Mouse (Mus musculus): ENCODE results near the gene Sbf1. TPM values are rescaled to one million over a fixed set of nuclear protein-coding genes. Genes with fewer than 3 reads are reported as not detected.

Sbf1 gene
- polyA plus RNA-seq, 1 experiment from 2014 or later = 30.0 TPM

DNA sequence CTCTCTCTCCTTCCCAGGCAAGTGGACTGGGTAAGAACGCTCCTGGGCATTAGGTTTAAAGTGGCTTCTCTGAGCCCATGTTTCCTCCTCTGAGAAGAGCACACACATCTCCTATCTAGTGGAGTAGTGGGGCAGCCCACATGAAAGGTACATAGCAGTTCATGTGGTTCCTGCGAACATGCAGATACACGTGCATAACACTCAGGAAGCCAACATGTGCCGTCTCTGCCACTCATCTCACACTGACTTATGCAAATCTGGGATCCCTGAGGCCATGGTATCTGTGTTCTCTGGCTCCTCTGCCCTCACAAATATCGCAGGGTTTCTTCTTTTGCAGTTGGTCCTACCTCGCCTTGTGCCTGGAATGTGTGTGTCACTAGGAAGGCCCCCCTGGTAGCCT lies 32.6 kb downstream of the Sbf1 start:
- WGBS = 85% methylated on average over 6 of the region's 6 CpGs
- Histone ChIP-seq H3K4me2 (ENCODE audit: low read length) (no peak overlapping the region), H3K9ac (ENCODE audit: low read depth, low read length) (no peak overlapping the region), H3K4me1 (replicated peaks; ENCODE audit: insufficient read depth, low read length) (no peaks in the 10 kb centered on the region), H3K36me3 (ENCODE audit: insufficient read depth, low read length) (peaks cover 49% of the 10 kb centered on the region), H3K9me3 (replicated peaks; ENCODE audit: low read length) (no peaks in the 10 kb centered on the region), H3K27me3 (ENCODE audit: insufficient read depth, low read length) (no peaks in the 10 kb centered on the region), H3K4me3 (replicated peaks; ENCODE audit: low read depth, low read length) (no peak overlapping the region), H3K27ac (no peak overlapping the region)
- no peak for TF ChIP-seq CTCF (IDR thresholded peaks at IDR 0.05; ENCODE audit: low read depth)
- DNase-seq (ENCODE audit: low spot score) (no peak), ATAC-seq (replicated peaks; ENCODE audit: low FRiP score, low read depth) (no peak)

DNA sequence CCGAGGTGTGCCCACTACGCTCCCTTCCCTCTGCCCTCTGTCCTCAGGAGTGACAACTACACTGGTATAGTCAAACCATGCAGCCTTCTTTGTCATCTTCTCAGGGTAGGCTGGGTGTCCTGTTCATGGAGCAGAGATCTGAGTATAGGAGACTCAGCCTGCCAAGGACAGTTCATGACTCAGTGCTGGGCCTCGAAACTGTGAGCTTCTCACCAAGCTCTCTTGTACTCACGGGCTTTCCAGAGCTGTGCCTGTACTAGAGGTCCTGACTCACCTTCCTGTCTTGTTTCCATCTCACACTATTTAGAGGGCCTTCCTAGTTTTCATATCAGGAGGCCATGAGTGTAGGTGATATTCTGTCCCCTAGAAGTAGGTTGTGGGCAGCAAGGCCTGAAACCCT lies 37.7 kb downstream of the Sbf1 start:
- 89% methylated on average over 4 of the region's 4 CpGs for WGBS
- Histone ChIP-seq H3K9me3 (replicated peaks; ENCODE audit: low read length) (no peaks in the 10 kb centered on the region), H3K4me3 (replicated peaks; ENCODE audit: low read depth, low read length) (no peak overlapping the region), H3K9ac (ENCODE audit: low read depth, low read length) (no peak overlapping the region), H3K27me3 (ENCODE audit: insufficient read depth, low read length) (no peaks in the 10 kb centered on the region), H3K27ac (no peak overlapping the region), H3K36me3 (ENCODE audit: insufficient read depth, low read length) (peaks cover 48% of the 10 kb centered on the region), H3K4me1 (replicated peaks; ENCODE audit: insufficient read depth, low read length) (no peaks in the 10 kb centered on the region), H3K4me2 (ENCODE audit: low read length) (no peak overlapping the region)
- no peak for TF ChIP-seq CTCF (IDR thresholded peaks at IDR 0.05; ENCODE audit: low read depth)
- DNase-seq (ENCODE audit: low spot score) = no peak
- no peak for ATAC-seq (replicated peaks; ENCODE audit: low FRiP score, low read depth)

DNA sequence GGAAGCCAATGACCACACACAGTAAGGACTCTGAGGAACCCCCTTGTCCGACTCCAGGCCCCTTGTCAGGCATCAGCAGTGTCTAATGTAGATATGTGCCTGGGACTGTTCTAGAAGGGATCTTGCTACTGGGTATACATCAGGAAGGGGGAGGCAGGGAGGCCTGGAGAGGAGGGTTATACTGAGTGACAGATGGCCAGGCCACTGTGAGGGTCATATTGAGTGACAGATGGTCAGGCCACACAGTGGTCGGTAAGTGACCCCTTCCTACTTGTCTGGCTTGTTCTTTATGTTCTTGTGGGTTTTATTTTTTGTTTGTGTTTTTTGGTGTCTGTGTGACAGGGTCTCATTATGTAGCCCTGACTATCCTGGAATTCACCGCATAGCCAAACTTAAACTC lies 39.6 kb downstream of the Sbf1 start:
- no peaks in the 10 kb centered on the region for H3K4me1 ChIP-seq (replicated peaks; ENCODE audit: insufficient read depth, low read length)
- TF ChIP-seq CTCF (IDR thresholded peaks at IDR 0.05; ENCODE audit: low read depth) = no peak
- no peak overlapping the region for H3K27ac ChIP-seq
- H3K27me3 ChIP-seq (ENCODE audit: insufficient read depth, low read length) = no peaks in the 10 kb centered on the region
- 69% methylated on average over 3 of the region's 3 CpGs for WGBS
- DNase-seq (ENCODE audit: low spot score) = no peak
- peaks cover 36% of the 10 kb centered on the region for H3K36me3 ChIP-seq (ENCODE audit: insufficient read depth, low read length)
- H3K4me3 ChIP-seq (replicated peaks; ENCODE audit: low read depth, low read length) = no peak overlapping the region
- H3K4me2 ChIP-seq (ENCODE audit: low read length) = no peak overlapping the region
- ATAC-seq (replicated peaks; ENCODE audit: low FRiP score, low read depth) = no peak
- H3K9ac ChIP-seq (ENCODE audit: low read depth, low read length) = no peak overlapping the region
- H3K9me3 ChIP-seq (replicated peaks; ENCODE audit: low read length) = no peaks in the 10 kb centered on the region

DNA sequence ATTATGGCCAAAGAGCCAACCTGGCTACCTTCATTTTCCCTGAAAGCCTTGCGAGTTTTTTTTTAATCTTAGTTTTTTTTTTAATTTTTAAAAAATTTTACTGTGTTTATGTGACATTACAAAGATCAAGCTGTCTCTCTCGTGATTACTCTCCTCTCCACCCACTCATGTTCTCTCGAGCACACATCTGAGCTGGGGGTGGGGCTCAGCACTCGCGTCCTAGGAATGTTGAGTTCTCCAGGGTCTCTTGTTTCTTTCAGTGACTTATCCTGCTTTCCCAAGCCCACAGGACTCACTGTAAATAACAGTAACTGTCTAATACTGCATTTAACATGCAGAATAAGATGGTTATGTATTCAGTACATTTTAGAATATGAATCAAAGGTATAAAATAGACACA lies 50.6 kb downstream of the Sbf1 start:
- no peak overlapping the region for H3K9ac ChIP-seq (ENCODE audit: low read depth, low read length)
- no peak overlapping the region for H3K27ac ChIP-seq
- 0 out of 2 replicates have a peak, but pooled peaks cover 8% of the 10 kb centered on the region for H3K36me3 ChIP-seq (ENCODE audit: insufficient read depth, low read length)
- no peaks in the 10 kb centered on the region for H3K9me3 ChIP-seq (replicated peaks; ENCODE audit: low read length)
- WGBS = 59% methylated on average over 5 of the region's 5 CpGs
- H3K27me3 ChIP-seq (ENCODE audit: insufficient read depth, low read length) = no peaks in the 10 kb centered on the region
- DNase-seq (ENCODE audit: low spot score) (no peak), ATAC-seq (replicated peaks; ENCODE audit: low FRiP score, low read depth) (no peak)
- H3K4me3 ChIP-seq (replicated peaks; ENCODE audit: low read depth, low read length) = no peak overlapping the region
- H3K4me2 ChIP-seq (ENCODE audit: low read length) = no peak overlapping the region
- H3K4me1 ChIP-seq (replicated peaks; ENCODE audit: insufficient read depth, low read length) = no peaks in the 10 kb centered on the region
- TF ChIP-seq CTCF (IDR thresholded peaks at IDR 0.05; ENCODE audit: low read depth) = no peak

DNA sequence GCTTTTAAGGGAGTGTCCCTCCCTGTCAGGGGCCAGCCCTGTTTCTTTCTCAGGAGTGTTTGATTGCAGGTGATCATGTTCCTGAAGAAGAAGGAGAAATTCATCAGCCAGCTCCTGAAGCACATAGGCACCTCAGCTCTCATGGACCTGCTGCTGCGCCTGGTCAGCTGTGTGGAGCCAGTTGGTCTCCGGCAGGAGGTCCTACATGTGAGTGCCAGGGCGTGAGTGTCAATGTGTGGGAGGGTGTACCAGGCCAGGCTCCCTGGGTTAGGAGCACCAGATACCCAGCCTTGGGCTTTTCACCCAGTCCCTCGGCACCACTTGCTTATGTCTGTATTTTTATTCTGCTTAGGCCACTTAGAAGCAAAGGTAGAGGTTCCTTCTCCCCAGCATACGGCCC lies 56.1 kb downstream of the Sbf1 start:
- Histone ChIP-seq H3K9me3 (replicated peaks; ENCODE audit: low read length) (no peaks in the 10 kb centered on the region), H3K4me3 (replicated peaks; ENCODE audit: low read depth, low read length) (no peak overlapping the region), H3K4me1 (replicated peaks; ENCODE audit: insufficient read depth, low read length) (no peaks in the 10 kb centered on the region), H3K9ac (ENCODE audit: low read depth, low read length) (no peak overlapping the region), H3K4me2 (ENCODE audit: low read length) (no peak overlapping the region), H3K27me3 (ENCODE audit: insufficient read depth, low read length) (no peaks in the 10 kb centered on the region), H3K36me3 (ENCODE audit: insufficient read depth, low read length) (peaks cover 14% of the 10 kb centered on the region), H3K27ac (no peak overlapping the region)
- TF ChIP-seq CTCF (IDR thresholded peaks at IDR 0.05; ENCODE audit: low read depth) = no peak
- WGBS = 81% methylated on average over 5 of the region's 5 CpGs
- ATAC-seq (replicated peaks; ENCODE audit: low FRiP score, low read depth) = no peak
- DNase-seq (ENCODE audit: low spot score) = no peak

DNA sequence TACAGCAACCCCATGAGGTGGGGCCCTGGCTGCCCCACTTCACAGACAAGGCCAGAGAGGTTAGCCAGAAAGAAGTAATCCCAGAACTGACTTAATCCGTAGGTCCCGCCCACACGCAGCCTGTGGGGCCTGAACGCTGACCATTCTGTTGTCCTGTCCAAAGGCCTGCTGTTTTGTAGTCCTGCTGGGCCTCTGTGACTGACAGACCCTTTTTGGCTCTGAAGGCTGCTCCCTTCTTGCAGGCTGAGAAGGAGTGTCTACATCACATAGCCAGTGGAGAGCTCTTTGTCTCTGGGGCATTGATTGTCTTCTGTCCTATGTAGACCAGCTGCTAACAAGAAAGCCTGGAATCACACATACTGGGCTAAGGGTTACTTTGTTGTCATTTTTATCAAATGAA lies 59.8 kb downstream of the Sbf1 start:
- no peak overlapping the region for H3K4me3 ChIP-seq (replicated peaks; ENCODE audit: low read depth, low read length)
- no peak for ATAC-seq (replicated peaks; ENCODE audit: low FRiP score, low read depth)
- no peak overlapping the region for H3K27ac ChIP-seq
- WGBS = 88% methylated on average over 4 of the region's 4 CpGs
- no peaks in the 10 kb centered on the region for H3K9me3 ChIP-seq (replicated peaks; ENCODE audit: low read length)
- no peaks in the 10 kb centered on the region for H3K27me3 ChIP-seq (ENCODE audit: insufficient read depth, low read length)
- no peak overlapping the region for H3K4me2 ChIP-seq (ENCODE audit: low read length)
- peaks cover 20% of the 10 kb centered on the region for H3K36me3 ChIP-seq (ENCODE audit: insufficient read depth, low read length)
- H3K9ac ChIP-seq (ENCODE audit: low read depth, low read length) = no peak overlapping the region
- H3K4me1 ChIP-seq (replicated peaks; ENCODE audit: insufficient read depth, low read length) = no peaks in the 10 kb centered on the region
- no peak for DNase-seq (ENCODE audit: low spot score)
- TF ChIP-seq CTCF (IDR thresholded peaks at IDR 0.05; ENCODE audit: low read depth) = no peak

DNA sequence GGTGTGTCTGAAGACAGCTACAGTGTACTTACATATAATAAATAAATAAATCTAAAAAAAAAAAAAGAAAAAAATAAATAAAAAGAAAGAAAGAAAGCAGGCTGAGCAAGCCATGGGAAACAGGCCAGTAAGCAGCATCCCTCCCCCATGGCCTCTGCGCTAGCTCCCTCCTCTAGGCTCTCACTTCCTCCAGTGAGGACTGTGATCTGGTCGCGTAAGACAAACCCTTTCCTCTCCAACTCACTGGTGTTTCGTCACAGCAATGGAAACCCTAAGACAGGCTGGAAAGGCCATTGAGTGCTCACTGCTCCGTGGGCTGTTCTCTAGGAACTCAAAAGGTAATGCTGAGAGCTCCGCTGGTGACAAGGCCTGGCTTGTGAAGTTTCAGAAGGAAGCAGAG lies 66.0 kb downstream of the Sbf1 start:
- no peaks in the 10 kb centered on the region for H3K27me3 ChIP-seq (ENCODE audit: insufficient read depth, low read length)
- H3K4me2 ChIP-seq (ENCODE audit: low read length) = no peak overlapping the region
- no peaks in the 10 kb centered on the region for H3K9me3 ChIP-seq (replicated peaks; ENCODE audit: low read length)
- TF ChIP-seq CTCF (IDR thresholded peaks at IDR 0.05; ENCODE audit: low read depth) = no peak
- H3K4me3 ChIP-seq (replicated peaks; ENCODE audit: low read depth, low read length) = no peak overlapping the region
- DNase-seq (ENCODE audit: low spot score) = no peak
- no peak overlapping the region for H3K9ac ChIP-seq (ENCODE audit: low read depth, low read length)
- peaks cover 10% of the 10 kb centered on the region; the same call in 1 of the 2 replicates for H3K36me3 ChIP-seq (ENCODE audit: insufficient read depth, low read length)
- no peak overlapping the region for H3K27ac ChIP-seq
- no peaks in the 10 kb centered on the region for H3K4me1 ChIP-seq (replicated peaks; ENCODE audit: insufficient read depth, low read length)
- 83% methylated on average over 6 of the region's 6 CpGs for WGBS
- no peak for ATAC-seq (replicated peaks; ENCODE audit: low FRiP score, low read depth)

All from kidney, postnatal 0 days (tissue).